Comparison of ENCODE assay signal across 17 mouse cellular contexts in genomic region chr11:95409450-95410112, GRCm38 (mm10).
"Had no signal": no experiment of that assay in that cellular context is flagged by ENCODE, and none has a peak within 500 bp of the region (broad histone marks: within the 10 kb centered on the region; RNA-seq: fewer than 3 reads in every experiment).

No protein-coding gene starts in this region.

- DNase-seq: kidney, adult 8-10 months; kidney, postnatal 36 days; layer of hippocampus, adult 9-11 months; left cerebral cortex, postnatal 4 days; spleen, adult 18-20 months; thymus, adult 2 months; thymus, postnatal 25 days had no signal

- H3K9ac ChIP-seq: limb, embryonic 13.5 days; liver, embryonic 12.5 days; midbrain, embryonic 15.5 days; neural tube, embryonic 12.5 days had no signal

- H3K4me1 ChIP-seq: liver, embryonic 12.5 days; neural tube, embryonic 12.5 days had no signal

- H3K27me3 ChIP-seq: limb, embryonic 13.5 days; midbrain, embryonic 15.5 days; neural tube, embryonic 12.5 days had no signal

- H3K9me3 ChIP-seq: limb, embryonic 13.5 days; liver, embryonic 12.5 days; megakaryocyte, embryonic 14.5 days; midbrain, embryonic 15.5 days; neural tube, embryonic 12.5 days had no signal

- H3K4me2 ChIP-seq: limb, embryonic 13.5 days; liver, embryonic 12.5 days; midbrain, embryonic 11.5 days; midbrain, embryonic 15.5 days; neural tube, embryonic 12.5 days had no signal

- H3K36me3 ChIP-seq: limb, embryonic 13.5 days; liver, embryonic 12.5 days; midbrain, embryonic 15.5 days; neural tube, embryonic 12.5 days had no signal

- H3K27ac ChIP-seq: hindbrain, postnatal 0 days; kidney, postnatal 0 days; limb, embryonic 13.5 days; liver, embryonic 12.5 days; macrophage; midbrain, embryonic 15.5 days; neural tube, embryonic 12.5 days had no signal

- H3K4me3 ChIP-seq: limb, embryonic 13.5 days; liver, embryonic 12.5 days; megakaryocyte, embryonic 14.5 days; midbrain, embryonic 15.5 days; neural tube, embryonic 12.5 days had no signal

- ATAC-seq: hindbrain, postnatal 0 days; intestine, postnatal 0 days; liver, embryonic 12.5 days; midbrain, embryonic 15.5 days had no signal
